Mouse (Mus musculus): ENCODE measurements at regions not wholly inside any gene's neighbourhood (a gene's known extent, or its start where the extent isn't known, plus 50 kb on each side); places are given as distances from the start of the nearest gene placed in this dataset.

DNA sequence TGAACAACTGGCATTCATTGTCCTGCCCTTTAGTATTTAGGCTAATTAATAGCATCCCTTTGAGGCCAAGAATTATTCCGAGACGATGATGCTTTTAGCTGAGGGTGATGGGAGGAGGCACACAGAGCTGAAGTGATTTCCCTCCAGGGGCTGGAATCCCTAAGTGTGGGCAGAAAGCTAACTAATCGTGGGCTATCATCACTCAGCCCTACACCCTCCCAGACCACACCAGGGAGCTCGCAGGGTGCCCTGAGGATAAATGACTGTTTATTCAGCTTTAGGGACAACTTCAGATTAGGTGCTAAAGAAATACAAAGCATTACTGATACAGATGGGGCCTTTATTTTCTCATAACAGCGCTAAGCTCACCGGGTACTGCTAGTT is 164.7 kb downstream of the Npr3 start:
- TF ChIP-seq CTCF (IDR thresholded peaks at IDR 0.05; ENCODE audit: low read depth), result no peak
- TF ChIP-seq EP300 (optimal IDR thresholded peaks at IDR 0.05), result no peak

All from stomach, postnatal 0 days (tissue).